Mouse (Mus musculus): Measurements from ENCODE around the gene Cbarp. TPM values are rescaled to one million over a fixed set of nuclear protein-coding genes. Genes with fewer than 3 reads are reported as not detected.

Gene Cbarp
- polyA plus RNA-seq, 1 experiment from 2014 or later, result 93.0 TPM

DNA sequence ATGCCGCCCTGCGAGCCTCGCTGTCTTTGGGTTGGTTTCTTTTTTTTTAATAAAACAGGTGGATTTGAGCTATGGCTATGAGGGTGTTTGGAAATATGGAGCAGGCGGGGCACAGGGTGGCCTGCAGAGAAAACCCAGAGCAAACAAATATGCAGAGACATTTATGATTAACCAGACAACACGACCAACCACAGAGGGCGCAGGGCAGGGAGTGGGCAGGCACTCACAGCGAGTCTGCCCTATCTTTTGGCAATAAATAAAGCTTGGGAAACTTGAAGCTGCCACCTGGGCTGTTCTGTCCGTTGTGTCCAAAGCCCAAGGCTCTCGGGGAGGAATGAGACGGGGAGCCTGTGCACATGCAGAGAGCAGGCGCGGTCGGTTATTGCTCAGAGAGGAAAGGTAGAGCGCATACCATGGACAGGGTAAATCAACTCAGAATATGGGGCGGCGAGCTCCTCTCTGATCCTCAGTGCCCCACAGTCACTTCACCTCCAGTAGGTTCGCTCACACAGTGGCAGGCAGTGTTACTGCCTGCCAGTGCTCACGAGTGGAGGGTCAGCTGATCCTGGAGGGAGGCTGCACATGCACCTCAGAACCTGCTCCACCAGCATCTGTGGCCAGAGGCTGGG lies 10.1 kb downstream of the Cbarp start:
- peaks cover 96% of the 10 kb centered on the region for H3K36me3 ChIP-seq
- no peak for ATAC-seq (ENCODE audit: low FRiP score)

DNA sequence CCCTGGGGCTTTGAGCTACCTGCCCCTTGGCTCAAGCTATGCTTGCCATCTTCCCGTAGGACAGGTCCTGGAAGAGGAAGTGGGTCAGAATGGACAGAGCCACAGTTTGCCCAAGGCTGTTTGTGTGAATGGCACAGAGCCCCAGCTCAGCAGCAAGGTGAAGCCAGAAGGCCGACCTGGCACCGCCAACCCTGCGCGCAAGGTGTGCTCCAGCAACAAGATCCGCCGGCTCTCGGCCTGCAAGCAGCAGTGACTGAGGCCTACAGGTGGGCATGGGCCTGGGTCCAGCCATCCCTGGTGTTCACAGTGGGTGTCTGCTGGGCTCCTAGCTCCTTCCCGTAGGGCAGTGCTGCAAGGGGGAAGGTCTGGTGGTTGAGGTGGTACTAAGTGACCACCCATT lies 10.8 kb downstream of the Cbarp start:
- WGBS, result 92% methylated on average over 9 of the region's 9 CpGs
- Histone ChIP-seq H3K27me3 (replicated peaks) (no peaks in the 10 kb centered on the region), H3K4me1 (peaks cover 21% of the 10 kb centered on the region), H3K36me3 (peaks cover 93% of the 10 kb centered on the region), H3K4me2 (no peak overlapping the region), H3K4me3 (replicated peaks) (no peak overlapping the region), H3K9me3 (replicated peaks) (no peaks in the 10 kb centered on the region), H3K9ac (replicated peaks) (no peak overlapping the region), H3K27ac (replicated peaks) (no peak overlapping the region; the same call in 1 of the 2 replicates)
- ATAC-seq (ENCODE audit: low FRiP score), result no peak

More for the DNA sequence above, 10.1 kb downstream of the Cbarp start:
- no peaks in the 10 kb centered on the region for H3K9me3 ChIP-seq (replicated peaks)
- H3K27me3 ChIP-seq (replicated peaks), result no peaks in the 10 kb centered on the region
- H3K4me1 ChIP-seq, result peaks cover 21% of the 10 kb centered on the region
- no peak overlapping the region; the same call in 1 of the 2 replicates for H3K9ac ChIP-seq (replicated peaks)
- 77% methylated on average over 18 of the region's 18 CpGs for WGBS
- H3K4me3 ChIP-seq (replicated peaks), result no peak overlapping the region
- no peak overlapping the region for H3K4me2 ChIP-seq
- 0 out of 2 replicates have a peak overlapping the region, but pooled peaks have one; percentile 35 for H3K27ac ChIP-seq (replicated peaks)

GRCm38 (mm10) chr10:80127920-80128319 lies 12.7 kb downstream of the Cbarp start:
- H3K27ac ChIP-seq (replicated peaks), result no peak overlapping the region
- H3K27me3 ChIP-seq (replicated peaks), result no peaks in the 10 kb centered on the region
- no peaks in the 10 kb centered on the region for H3K9me3 ChIP-seq (replicated peaks)
- no peak overlapping the region for H3K4me3 ChIP-seq (replicated peaks)
- no peak overlapping the region for H3K4me2 ChIP-seq
- WGBS, result 97% methylated on average over 8 of the region's 8 CpGs
- no peak for ATAC-seq (ENCODE audit: low FRiP score)
- peaks cover 14% of the 10 kb centered on the region for H3K4me1 ChIP-seq
- peaks cover 75% of the 10 kb centered on the region for H3K36me3 ChIP-seq
- H3K9ac ChIP-seq (replicated peaks), result no peak overlapping the region

GRCm38 (mm10) chr10:80123932-80124562 lies 16.6 kb downstream of the Cbarp start:
- no peaks in the 10 kb centered on the region for H3K9me3 ChIP-seq (replicated peaks)
- WGBS, result 93% methylated on average over 9 of the region's 9 CpGs
- no peak overlapping the region for H3K4me2 ChIP-seq
- ATAC-seq (ENCODE audit: low FRiP score), result no peak
- H3K9ac ChIP-seq (replicated peaks), result no peak overlapping the region
- H3K27me3 ChIP-seq (replicated peaks), result no peaks in the 10 kb centered on the region
- H3K4me1 ChIP-seq, result peaks cover 16% of the 10 kb centered on the region
- H3K27ac ChIP-seq (replicated peaks), result no peak overlapping the region
- H3K4me3 ChIP-seq (replicated peaks), result no peak overlapping the region
- H3K36me3 ChIP-seq, result peaks cover 56% of the 10 kb centered on the region

DNA sequence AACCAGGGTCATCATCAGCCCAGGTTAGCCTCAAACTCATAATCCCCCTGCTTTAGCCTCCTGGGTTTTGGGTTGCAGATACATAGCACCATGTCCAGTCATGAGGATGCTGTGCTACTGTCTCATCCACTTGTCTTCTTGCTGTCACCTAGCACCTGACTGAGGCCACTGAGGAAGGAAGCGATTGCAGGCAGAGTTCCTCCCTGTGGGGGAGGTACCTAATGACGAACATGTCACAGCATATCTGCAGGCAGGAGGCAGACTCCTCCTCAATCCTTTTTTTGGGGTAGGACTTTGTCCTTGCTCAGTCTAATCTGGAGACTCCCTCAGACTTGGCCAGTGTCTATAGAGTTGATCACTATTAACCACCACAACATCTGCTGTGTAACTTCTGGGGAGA lies 19.0 kb downstream of the Cbarp start:
- no peaks in the 10 kb centered on the region for H3K27me3 ChIP-seq (replicated peaks)
- H3K4me3 ChIP-seq (replicated peaks), result no peak overlapping the region
- H3K9me3 ChIP-seq (replicated peaks), result no peaks in the 10 kb centered on the region
- 89% methylated on average over 2 of the region's 2 CpGs for WGBS
- H3K27ac ChIP-seq (replicated peaks), result no peak overlapping the region
- peaks cover 40% of the 10 kb centered on the region for H3K4me1 ChIP-seq
- no peak overlapping the region for H3K9ac ChIP-seq (replicated peaks)
- peaks cover 37% of the 10 kb centered on the region for H3K36me3 ChIP-seq
- H3K4me2 ChIP-seq, result no peak overlapping the region
- ATAC-seq (ENCODE audit: low FRiP score), result no peak

DNA sequence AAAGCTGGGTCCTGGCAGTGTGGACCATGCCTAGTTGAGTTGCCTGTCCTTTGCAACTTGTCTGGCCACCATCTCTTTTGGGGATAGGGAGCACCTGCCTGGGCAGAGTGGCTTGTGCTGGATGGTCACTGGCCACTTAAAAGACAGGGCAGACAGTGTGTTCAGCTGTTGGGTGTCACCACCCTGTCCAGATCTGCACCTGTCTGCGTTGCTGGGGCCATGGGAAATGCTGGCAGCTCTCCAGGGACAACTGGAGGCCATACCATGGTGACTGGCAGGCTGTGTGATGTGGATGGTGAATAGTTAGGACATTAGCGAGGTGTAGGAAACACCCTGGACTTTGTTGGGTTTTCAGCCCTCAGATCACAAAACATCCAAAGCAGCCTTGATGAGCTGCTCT lies 20.5 kb downstream of the Cbarp start:
- ATAC-seq (ENCODE audit: low FRiP score), result no peak
- peaks cover 43% of the 10 kb centered on the region for H3K4me1 ChIP-seq
- H3K36me3 ChIP-seq, result peaks cover 22% of the 10 kb centered on the region; the same call in 1 of the 2 replicates
- 0 out of 2 replicates have a peak overlapping the region, but pooled peaks have one; percentile 4 for H3K9ac ChIP-seq (replicated peaks)
- no peaks in the 10 kb centered on the region for H3K27me3 ChIP-seq (replicated peaks)
- no peak overlapping the region for H3K27ac ChIP-seq (replicated peaks)
- no peak overlapping the region for H3K4me3 ChIP-seq (replicated peaks)
- 73% methylated on average over 2 of the region's 2 CpGs for WGBS
- no peak overlapping the region for H3K4me2 ChIP-seq
- no peaks in the 10 kb centered on the region for H3K9me3 ChIP-seq (replicated peaks)

DNA sequence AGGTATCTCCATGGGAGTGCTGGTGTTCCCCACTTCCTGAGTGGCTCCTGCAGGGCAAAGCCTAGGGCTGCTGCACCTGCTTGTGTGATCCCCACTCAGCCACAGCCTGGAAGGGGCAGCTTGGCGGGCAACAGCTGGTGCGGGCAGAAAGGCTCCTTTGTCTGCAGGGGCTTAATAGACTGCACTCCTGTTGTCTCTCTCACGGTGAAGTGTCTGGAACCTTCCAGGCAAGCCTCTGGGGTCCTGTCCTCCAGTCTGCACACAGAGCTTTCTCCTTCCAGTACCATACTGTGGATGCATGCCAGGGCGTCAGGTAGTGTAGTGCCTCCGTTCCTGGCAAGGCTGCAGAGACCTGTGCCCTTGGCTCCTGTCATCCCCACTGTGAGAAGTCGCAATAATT lies 22.1 kb downstream of the Cbarp start:
- Histone ChIP-seq H3K4me2 (peak overlapping the region; percentile 93), H3K27me3 (replicated peaks) (no peaks in the 10 kb centered on the region), H3K36me3 (peaks cover 22% of the 10 kb centered on the region; the same call in 1 of the 2 replicates), H3K27ac (replicated peaks) (no peak overlapping the region; the same call in 1 of the 2 replicates), H3K4me3 (replicated peaks) (0 out of 2 replicates have a peak overlapping the region, but pooled peaks have one; percentile 94), H3K9ac (replicated peaks) (peak overlapping the region; percentile 86), H3K4me1 (peaks cover 52% of the 10 kb centered on the region), H3K9me3 (replicated peaks) (no peaks in the 10 kb centered on the region)
- 38% methylated on average over 6 of the region's 6 CpGs for WGBS
- no peak for ATAC-seq (ENCODE audit: low FRiP score)

DNA sequence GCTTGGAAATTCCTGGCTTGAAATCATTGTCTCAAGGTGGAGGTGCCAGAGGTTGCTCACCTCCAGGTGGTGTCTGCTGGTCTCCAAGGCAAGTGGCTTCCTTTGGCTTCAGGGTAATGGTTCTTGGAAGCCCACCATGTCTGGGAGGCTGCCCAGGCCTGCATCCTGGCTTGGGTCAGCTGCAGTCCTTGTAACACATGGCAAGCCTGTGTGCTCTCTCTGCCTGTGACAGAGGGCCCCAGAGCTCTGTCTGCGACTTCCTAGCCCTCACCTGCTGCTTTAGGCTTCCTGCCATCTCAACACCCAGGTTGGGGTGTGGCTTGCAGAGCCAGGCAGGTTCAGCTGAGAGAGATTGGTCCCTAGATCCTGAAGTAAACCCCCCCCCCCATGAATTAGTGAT lies 22.9 kb downstream of the Cbarp start:
- no peak overlapping the region for H3K27ac ChIP-seq (replicated peaks)
- H3K9ac ChIP-seq (replicated peaks), result peak overlapping the region; percentile 86
- H3K4me2 ChIP-seq, result peak overlapping the region; percentile 93
- no peaks in the 10 kb centered on the region for H3K27me3 ChIP-seq (replicated peaks)
- no peaks in the 10 kb centered on the region for H3K9me3 ChIP-seq (replicated peaks)
- H3K4me3 ChIP-seq (replicated peaks), result peak overlapping the region; percentile 94
- WGBS, result 52% methylated on average over 1 of the region's 1 CpGs
- ATAC-seq (ENCODE audit: low FRiP score), result no peak
- H3K36me3 ChIP-seq, result peaks cover 22% of the 10 kb centered on the region; the same call in 1 of the 2 replicates
- H3K4me1 ChIP-seq, result peaks cover 52% of the 10 kb centered on the region

DNA sequence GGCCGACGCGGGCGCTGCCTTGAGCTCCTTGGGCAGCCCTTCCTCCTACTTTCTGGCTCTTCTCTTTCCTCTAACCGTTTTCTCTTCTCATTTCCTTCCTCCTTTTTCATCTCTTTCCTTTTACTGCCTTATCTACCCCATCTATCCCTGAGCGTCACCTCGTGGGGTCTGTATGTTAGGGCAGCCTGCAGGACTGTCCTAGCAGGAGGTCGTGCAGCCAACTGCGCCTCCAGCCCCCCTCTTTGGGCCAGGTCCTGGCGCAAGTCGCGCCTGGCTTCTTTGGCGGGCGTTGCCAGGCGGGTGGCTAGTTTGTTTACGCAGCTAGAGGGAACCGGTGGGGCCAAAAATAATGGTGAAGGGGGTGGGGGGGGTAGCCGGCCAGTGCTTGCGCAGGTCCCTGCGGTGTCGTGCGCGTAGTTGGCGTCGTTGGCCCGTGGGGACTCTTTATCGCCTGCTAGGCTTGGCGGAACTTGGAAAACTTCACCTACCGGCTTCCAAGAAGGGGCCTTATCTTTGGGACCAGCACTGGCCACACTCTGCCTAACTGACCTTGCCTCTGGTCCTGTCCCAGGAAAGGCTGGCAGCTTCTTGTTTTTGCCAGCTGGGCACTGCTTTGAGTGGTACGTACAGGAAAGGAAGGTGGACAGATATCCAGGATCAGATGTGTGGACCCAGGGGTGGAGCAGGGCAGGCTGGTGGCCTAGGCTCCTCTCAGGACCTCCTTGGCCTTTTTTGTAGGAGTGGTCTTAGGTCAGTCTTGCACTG lies 23.5 kb downstream of the Cbarp start:
- 4% methylated on average over 30 of the region's 30 CpGs for whole genome bisulfite sequencing
- peaks cover 52% of the 10 kb centered on the region for H3K4me1 ChIP-seq
- peak overlapping the region; percentile 86 for H3K9ac ChIP-seq (replicated peaks)
- H3K9me3 ChIP-seq (replicated peaks), result no peaks in the 10 kb centered on the region
- H3K4me2 ChIP-seq, result peak overlapping the region; percentile 93
- H3K27ac ChIP-seq (replicated peaks), result 0 out of 2 replicates have a peak overlapping the region, but pooled peaks have one; percentile 3
- no peak for ATAC-seq (ENCODE audit: low FRiP score)
- peak overlapping the region; percentile 94 for H3K4me3 ChIP-seq (replicated peaks)
- peaks cover 22% of the 10 kb centered on the region; the same call in 1 of the 2 replicates for H3K36me3 ChIP-seq
- no peaks in the 10 kb centered on the region for H3K27me3 ChIP-seq (replicated peaks)

GRCm38 (mm10) chr10:80116563-80116926 lies 24.1 kb downstream of the Cbarp start:
- Histone ChIP-seq H3K27ac (replicated peaks) (0 out of 2 replicates have a peak overlapping the region, but pooled peaks have one; percentile 3), H3K4me3 (replicated peaks) (peak overlapping the region; percentile 94), H3K4me1 (peaks cover 52% of the 10 kb centered on the region), H3K4me2 (peak overlapping the region; percentile 93), H3K9ac (replicated peaks) (peak overlapping the region; percentile 86), H3K27me3 (replicated peaks) (no peaks in the 10 kb centered on the region), H3K36me3 (peaks cover 18% of the 10 kb centered on the region; the same call in 1 of the 2 replicates), H3K9me3 (replicated peaks) (no peaks in the 10 kb centered on the region)
- no peak for ATAC-seq (ENCODE audit: low FRiP score)
- under 1% methylated on average over 27 of the region's 27 CpGs for WGBS

DNA sequence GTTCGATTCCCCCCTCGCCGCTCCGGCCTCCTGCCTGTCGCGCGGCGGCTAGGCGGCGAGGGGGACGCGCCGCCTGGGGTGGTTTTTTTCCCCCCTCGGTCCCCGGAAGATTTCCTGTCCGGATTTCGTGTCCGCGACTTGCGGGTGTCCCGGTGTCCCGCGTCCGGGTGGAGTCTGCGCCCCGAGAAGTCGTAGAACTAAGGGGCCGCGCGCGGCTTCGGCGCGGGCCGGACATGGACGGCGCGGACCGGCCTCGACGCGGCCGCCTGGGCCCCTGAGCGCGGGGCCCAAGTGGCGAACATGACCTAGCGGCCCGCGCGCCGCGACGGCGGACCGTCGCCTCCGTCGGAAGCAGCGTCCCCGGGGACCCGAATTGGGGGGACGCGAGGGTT lies 24.7 kb downstream of the Cbarp start:
- Histone ChIP-seq H3K4me1 (peaks cover 52% of the 10 kb centered on the region), H3K4me2 (peak overlapping the region; percentile 93), H3K36me3 (peaks cover 17% of the 10 kb centered on the region; the same call in 1 of the 2 replicates), H3K27ac (replicated peaks) (peak overlapping the region; percentile 90), H3K27me3 (replicated peaks) (no peaks in the 10 kb centered on the region), H3K9ac (replicated peaks) (peak overlapping the region; percentile 86), H3K9me3 (replicated peaks) (no peaks in the 10 kb centered on the region), H3K4me3 (replicated peaks) (peak overlapping the region; percentile 94)
- ATAC-seq (ENCODE audit: low FRiP score), result no peak
- under 1% methylated on average over 63 of the region's 63 CpGs for WGBS

Measured in neural tube, embryonic 15.5 days (tissue).